Mouse (Mus musculus) heart, embryonic 13.5 days (tissue): ENCODE measurements around the gene Hist1h2ab. TPM values are rescaled to one million over a fixed set of nuclear protein-coding genes. Genes with fewer than 3 reads are reported as not detected.
A peak's percentile ranks its signal among the peaks of the same experiment; 100 is the strongest.

ENCODE experiments used
- ATAC-seq: fragments of 200-750 bp; cut with Nextera tagmentation; 2 replicates; pipeline ENCODE4 v1.8.0; 2017; ENCODE audit warnings: moderate TSS enrichment; ENCODE audit not compliant: insufficient number of reproducible peaks, low FRiP score, low TSS enrichment; ENCODE audit errors: extremely low read depth
- H3K27ac ChIP-seq: fragments of 300-500 bp; sonication (generic); replicated peaks from 2 replicates; pipeline ENCODE4 v1.5.1; 2015; ENCODE audit warnings: moderate library complexity, mild to moderate bottlenecking, inconsistent platforms
- H3K27me3 ChIP-seq: fragments of 300-500 bp; sonication (generic); replicated peaks from 2 replicates; pipeline ENCODE4 v1.6.1; 2015; ENCODE audit warnings: mild to moderate bottlenecking, inconsistent platforms
- H3K36me3 ChIP-seq: fragments of 300-500 bp; sonication (generic); 2 replicates; pipeline ENCODE4 v1.6.1; 2015; ENCODE audit warnings: mild to moderate bottlenecking, inconsistent platforms
- H3K4me1 ChIP-seq: fragments of 300-500 bp; sonication (generic); 2 replicates; pipeline ENCODE4 v1.6.1; 2015; ENCODE audit warnings: inconsistent platforms
- H3K4me2 ChIP-seq: fragments of 300-500 bp; sonication (generic); 2 replicates; pipeline ENCODE4 v1.6.1; 2015; ENCODE audit warnings: inconsistent platforms, mild to moderate bottlenecking, moderate library complexity
- H3K4me3 ChIP-seq: fragments of 300-500 bp; sonication (generic); 2 replicates; pipeline ENCODE4 v1.5.1; 2015; ENCODE audit warnings: moderate library complexity, mild to moderate bottlenecking, inconsistent platforms
- H3K9ac ChIP-seq: fragments of 300-500 bp; sonication (generic); 2 replicates; pipeline ENCODE4 v1.6.1; 2015; ENCODE audit warnings: inconsistent platforms, mild to moderate bottlenecking, moderate library complexity
- H3K9me3 ChIP-seq: fragments of 300-500 bp; sonication (generic); 2 replicates; pipeline ENCODE4 v1.6.1; 2016; ENCODE audit warnings: inconsistent platforms
- WGBS: fragments of 180-500 bp; shearing (Covaris S2); methylation state at CpG from one replicate; pipeline ENCODE4 v1.1.7; 2015; ENCODE audit warnings: mixed read lengths; 5-methylcytosine and 5-hydroxymethylcytosine counted together
- polyA plus RNA-seq: library from polyadenylated mRNA; unstranded; fragments of >200 nt; fragmentation: Nextera tagmentation; extraction: Ambion mirVana; gene quantifications from 2 replicates; pipeline ENCODE4 v1.2.1, GENCODE M21; 2015

The Hist1h2ab gene
- polyA plus RNA-seq, 1 experiment from 2014 or later: 20.1 TPM

GRCm38 (mm10) chr13:23738677-23739068 lies 12.3 kb upstream of the Hist1h2ab start, which contains the start of gene Hist1h1c:
TSS of gene Hist1h1c (plus strand) at chr13:23738808.
- Histone ChIP-seq H3K9ac (peak within 1 kb of the TSS; percentile 98), H3K4me3 (peak within 1 kb of the TSS; percentile 74), H3K4me2 (peak within 1 kb of the TSS; percentile 98), H3K27me3 (no peaks in the 10 kb centered on the region), H3K36me3 (no peaks in the 10 kb centered on the region), H3K4me1 (peaks cover 23% of the 10 kb centered on the region), H3K9me3 (no peaks in the 10 kb centered on the region), H3K27ac (peak within 1 kb of the TSS; percentile 100)
- peak; percentile 76 for ATAC-seq
- WGBS: under 1% methylated on average over 38 of the region's 38 CpGs

DNA sequence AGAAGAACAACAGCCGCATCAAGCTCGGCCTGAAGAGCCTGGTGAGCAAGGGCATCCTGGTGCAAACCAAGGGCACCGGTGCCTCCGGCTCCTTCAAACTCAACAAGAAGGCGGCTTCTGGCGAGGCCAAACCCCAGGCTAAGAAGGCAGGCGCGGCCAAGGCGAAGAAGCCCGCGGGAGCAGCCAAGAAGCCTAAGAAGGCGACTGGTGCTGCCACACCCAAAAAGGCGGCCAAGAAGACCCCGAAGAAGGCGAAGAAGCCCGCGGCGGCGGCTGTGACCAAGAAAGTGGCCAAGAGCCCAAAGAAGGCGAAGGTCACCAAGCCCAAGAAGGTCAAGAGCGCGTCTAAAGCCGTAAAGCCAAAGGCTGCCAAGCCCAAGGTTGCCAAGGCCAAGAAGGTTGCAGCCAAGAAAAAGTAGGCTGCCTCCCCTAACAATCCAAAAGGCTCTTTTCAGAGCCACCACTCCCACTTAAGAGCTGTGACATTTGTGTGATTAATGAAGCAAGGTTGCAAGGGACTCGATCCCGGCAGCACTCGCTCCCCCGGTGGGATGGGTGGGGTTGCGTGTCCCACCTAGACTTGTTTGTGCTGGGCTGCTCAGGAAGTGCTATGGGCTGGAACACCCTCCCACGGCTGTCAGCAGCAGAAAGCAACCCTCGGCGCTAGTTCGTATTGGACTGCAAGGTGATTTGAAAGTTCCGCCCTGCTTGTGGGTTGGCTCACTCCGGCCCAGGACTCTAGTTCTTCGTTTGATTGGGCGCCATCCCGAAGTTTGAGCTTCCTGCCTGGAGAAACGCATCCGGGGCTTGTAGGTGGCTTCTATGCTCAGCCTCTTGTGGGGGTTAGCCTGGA lies 11.6 kb upstream of the Hist1h2ab start:
- no peaks in the 10 kb centered on the region for H3K36me3 ChIP-seq

GRCm38 (mm10) chr13:23739922-23740252 lies 11.0 kb upstream of the Hist1h2ab start:
- Histone ChIP-seq H3K9me3 (no peaks in the 10 kb centered on the region), H3K27ac (peak overlapping the region; percentile 100), H3K4me1 (peaks cover 32% of the 10 kb centered on the region), H3K27me3 (no peaks in the 10 kb centered on the region), H3K36me3 (no peaks in the 10 kb centered on the region), H3K4me3 (peak overlapping the region; percentile 74), H3K4me2 (peak overlapping the region; percentile 98), H3K9ac (peak overlapping the region; percentile 98)
- ATAC-seq: no peak
- under 1% methylated on average over 14 of the region's 14 CpGs for WGBS

More for the DNA sequence above, 11.6 kb upstream of the Hist1h2ab start:
- peak overlapping the region; percentile 98 for H3K4me2 ChIP-seq
- peak overlapping the region; percentile 98 for H3K9ac ChIP-seq
- peak; percentile 79 for ATAC-seq
- H3K9me3 ChIP-seq: no peaks in the 10 kb centered on the region
- H3K27ac ChIP-seq: peak overlapping the region; percentile 100
- H3K4me3 ChIP-seq: peak overlapping the region; percentile 74
- peaks cover 28% of the 10 kb centered on the region for H3K4me1 ChIP-seq
- under 1% methylated on average over 39 of the region's 39 CpGs for WGBS
- H3K27me3 ChIP-seq: no peaks in the 10 kb centered on the region

DNA sequence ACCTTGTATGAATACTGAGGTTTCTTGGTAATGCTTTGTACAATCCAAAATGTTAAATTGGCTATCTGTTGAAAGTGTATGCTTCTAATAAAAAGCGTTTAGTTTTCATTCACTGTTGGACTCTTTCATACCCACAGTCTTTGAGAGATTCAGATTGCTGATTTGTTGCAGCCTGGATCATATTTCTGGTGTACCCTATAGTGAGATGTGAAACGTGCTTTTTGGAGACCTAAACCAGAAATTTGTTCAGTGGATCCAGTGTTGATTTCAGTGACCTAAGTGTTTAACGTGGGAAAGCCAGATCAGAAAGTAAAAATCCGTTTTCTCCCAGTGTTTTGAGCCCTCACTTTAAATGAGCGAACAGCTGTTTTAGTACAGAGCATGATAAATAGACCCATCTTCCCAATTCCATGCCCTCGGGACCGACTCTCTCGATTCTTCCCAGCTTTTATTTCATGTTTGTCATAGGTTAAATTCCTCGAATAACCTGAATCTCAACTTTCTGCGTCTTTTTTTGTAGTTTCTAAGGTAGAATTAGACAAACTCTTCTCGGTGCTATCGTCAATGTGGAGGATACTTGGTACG lies 10.6 kb upstream of the Hist1h2ab start:
- no peaks in the 10 kb centered on the region for H3K36me3 ChIP-seq
- no peak for ATAC-seq
- H3K27ac ChIP-seq: peak overlapping the region; percentile 100
- 29% methylated on average over 13 of the region's 13 CpGs for WGBS
- H3K4me1 ChIP-seq: peaks cover 32% of the 10 kb centered on the region
- no peaks in the 10 kb centered on the region for H3K27me3 ChIP-seq
- H3K4me3 ChIP-seq: peak overlapping the region; percentile 74
- H3K9ac ChIP-seq: peak overlapping the region; percentile 98
- no peaks in the 10 kb centered on the region for H3K9me3 ChIP-seq
- peak overlapping the region; percentile 98 for H3K4me2 ChIP-seq

DNA sequence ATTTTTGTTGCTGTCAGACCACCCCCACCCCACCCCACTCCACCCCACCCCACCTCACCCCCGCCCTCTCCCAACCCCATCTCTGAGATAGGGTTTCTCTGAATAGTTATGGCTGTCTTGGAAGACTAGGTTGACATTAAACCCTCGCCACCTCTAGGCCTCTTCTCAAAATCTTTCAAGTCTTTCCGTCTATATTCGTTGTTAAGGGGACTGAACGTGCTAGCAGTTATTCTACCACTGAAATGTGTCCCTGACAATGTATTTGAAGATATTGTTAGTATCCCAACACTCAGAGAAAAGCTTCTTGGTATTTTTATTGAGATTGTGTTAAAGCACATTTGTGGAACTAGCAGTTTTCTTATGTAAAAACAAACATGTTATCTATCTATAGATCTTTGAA lies 10.0 kb upstream of the Hist1h2ab start:
- WGBS: 52% methylated on average over 5 of the region's 5 CpGs
- H3K4me2 ChIP-seq: peak overlapping the region; percentile 98
- H3K9me3 ChIP-seq: no peaks in the 10 kb centered on the region
- H3K9ac ChIP-seq: peak overlapping the region; percentile 98; the same call in 1 of the 2 replicates
- no peaks in the 10 kb centered on the region for H3K36me3 ChIP-seq
- H3K4me1 ChIP-seq: peaks cover 35% of the 10 kb centered on the region
- H3K4me3 ChIP-seq: peak overlapping the region; percentile 74; the same call in 1 of the 2 replicates
- no peak for ATAC-seq
- peak overlapping the region; percentile 100; the same call in 1 of the 2 replicates for H3K27ac ChIP-seq
- no peaks in the 10 kb centered on the region for H3K27me3 ChIP-seq

GRCm38 (mm10) chr13:23742007-23742406 lies 8.9 kb upstream of the Hist1h2ab start:
- H3K36me3 ChIP-seq: no peaks in the 10 kb centered on the region
- H3K27ac ChIP-seq: 0 out of 2 replicates have a peak overlapping the region, but pooled peaks have one; percentile 28
- H3K4me2 ChIP-seq: peak overlapping the region; percentile 37
- no peaks in the 10 kb centered on the region for H3K9me3 ChIP-seq
- no peak for ATAC-seq
- 0 out of 2 replicates have a peak overlapping the region, but pooled peaks have one; percentile 30 for H3K9ac ChIP-seq
- H3K27me3 ChIP-seq: no peaks in the 10 kb centered on the region
- peaks cover 36% of the 10 kb centered on the region for H3K4me1 ChIP-seq
- no peak overlapping the region for H3K4me3 ChIP-seq

GRCm38 (mm10) chr13:23743215-23743614 lies 7.7 kb upstream of the Hist1h2ab start:
- 0 out of 2 replicates have a peak overlapping the region, but pooled peaks have one; percentile 2 for H3K9ac ChIP-seq
- no peak overlapping the region for H3K4me2 ChIP-seq
- 86% methylated on average over 5 of the region's 5 CpGs for WGBS
- H3K4me3 ChIP-seq: no peak overlapping the region
- H3K9me3 ChIP-seq: no peaks in the 10 kb centered on the region
- H3K36me3 ChIP-seq: no peaks in the 10 kb centered on the region
- H3K27me3 ChIP-seq: no peaks in the 10 kb centered on the region
- no peak for ATAC-seq
- H3K27ac ChIP-seq: no peak overlapping the region
- peaks cover 42% of the 10 kb centered on the region for H3K4me1 ChIP-seq

GRCm38 (mm10) chr13:23743963-23744362 lies 7.0 kb upstream of the Hist1h2ab start:
- peak overlapping the region; percentile 52 for H3K4me3 ChIP-seq
- H3K4me1 ChIP-seq: peaks cover 42% of the 10 kb centered on the region
- H3K36me3 ChIP-seq: no peaks in the 10 kb centered on the region
- WGBS: 44% methylated on average over 4 of the region's 4 CpGs
- no peaks in the 10 kb centered on the region for H3K27me3 ChIP-seq
- peak overlapping the region; percentile 98 for H3K27ac ChIP-seq
- no peak for ATAC-seq
- peak overlapping the region; percentile 75 for H3K9ac ChIP-seq
- no peaks in the 10 kb centered on the region for H3K9me3 ChIP-seq
- H3K4me2 ChIP-seq: peak overlapping the region; percentile 70

GRCm38 (mm10) chr13:23744421-23745380 lies 6.2 kb upstream of the Hist1h2ab start:
- Histone ChIP-seq H3K27me3 (no peaks in the 10 kb centered on the region), H3K9me3 (no peaks in the 10 kb centered on the region)
- ATAC-seq: no peak

DNA sequence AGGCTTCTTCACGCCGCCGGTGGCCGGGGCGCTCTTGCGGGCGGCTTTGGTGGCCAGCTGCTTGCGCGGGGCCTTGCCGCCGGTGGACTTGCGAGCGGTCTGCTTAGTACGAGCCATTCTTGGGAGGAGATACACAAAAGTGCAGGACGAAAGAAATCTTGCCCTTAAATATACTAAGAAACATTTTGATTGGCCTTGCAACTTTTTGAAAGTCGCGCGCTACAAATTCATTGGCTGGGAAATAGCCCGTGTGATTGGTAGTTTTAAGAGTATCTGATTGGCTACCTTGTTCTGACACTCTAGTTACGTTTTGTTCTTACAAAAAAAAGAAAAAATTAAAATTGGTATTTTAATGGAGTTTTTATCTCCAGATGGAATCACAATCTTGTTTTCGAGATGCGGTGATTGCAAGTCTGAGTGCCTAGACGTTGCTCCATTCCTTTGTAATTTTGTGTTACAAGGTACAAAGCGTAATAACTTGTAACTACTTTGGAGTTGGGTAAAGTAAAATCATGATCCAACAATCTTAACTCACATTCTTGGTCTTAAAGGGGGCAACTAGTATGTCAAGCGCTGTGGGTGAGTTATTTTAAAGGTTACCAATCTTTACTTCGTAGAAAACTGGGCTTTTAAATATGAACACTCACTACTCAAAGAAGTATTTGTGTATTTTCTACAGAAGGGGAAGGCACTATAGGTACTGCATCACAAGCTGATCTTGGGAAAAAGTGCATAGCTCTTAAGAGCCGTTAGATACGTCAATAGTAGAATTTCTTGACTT lies 5.4 kb upstream of the Hist1h2ab start, which contains the start of gene Hist1h3c:
Hist1h3c (minus strand) TSS at position 222 of the 781 bp plus-strand sequence.
- WGBS: 1% methylated on average over 23 of the region's 28 CpGs

More at GRCm38 (mm10) chr13:23744421-23745380, 6.2 kb upstream of the Hist1h2ab start:
- H3K4me2 ChIP-seq: peak overlapping the region; percentile 70
- H3K4me1 ChIP-seq: peaks cover 42% of the 10 kb centered on the region
- 2% methylated on average over 15 of the region's 36 CpGs for WGBS
- H3K4me3 ChIP-seq: peak overlapping the region; percentile 52
- H3K36me3 ChIP-seq: no peaks in the 10 kb centered on the region
- H3K27ac ChIP-seq: peak overlapping the region; percentile 98
- H3K9ac ChIP-seq: peak overlapping the region; percentile 75

More for the DNA sequence above, 5.4 kb upstream of the Hist1h2ab start, which contains the start of gene Hist1h3c:
- Histone ChIP-seq H3K4me1 (peaks cover 39% of the 10 kb centered on the region), H3K9me3 (no peaks in the 10 kb centered on the region), H3K4me3 (peak within 1 kb of the TSS; percentile 52), H3K9ac (peak within 1 kb of the TSS; percentile 83), H3K4me2 (peak within 1 kb of the TSS; percentile 70), H3K27ac (peak within 1 kb of the TSS; percentile 98), H3K27me3 (no peaks in the 10 kb centered on the region), H3K36me3 (no peaks in the 10 kb centered on the region)
- ATAC-seq: peak; percentile 52; the same call in 1 of the 2 replicates
